Mouse (Mus musculus) limb, embryonic 14.5 days (tissue): ENCODE results near the gene Rhob. TPM values are rescaled to one million over a fixed set of nuclear protein-coding genes. Genes with fewer than 3 reads are reported as not detected.

Experiments
- ATAC-seq: fragments of 200-750 bp; cut with Nextera tagmentation; 2 replicates; pipeline ENCODE4 v1.8.0; 2017; ENCODE audit warnings: low read depth, moderate number of reproducible peaks, moderate TSS enrichment; ENCODE audit not compliant: low FRiP score
- DNase-seq: peaks from one replicate; pipeline ENCODE4 v3.0.0-alpha.2; 2015; ENCODE audit warnings: low spot score
- H3K27ac ChIP-seq: fragments of 300-500 bp; sonication (generic); replicated peaks from 2 replicates; pipeline ENCODE4 v1.5.1; 2014; ENCODE audit warnings: low read depth, mild to moderate bottlenecking, low read length, moderate library complexity, mixed read lengths
- H3K27me3 ChIP-seq: fragments of 300-500 bp; sonication (generic); 2 replicates; pipeline ENCODE4 v1.6.1; 2014; ENCODE audit warnings: low read length, mixed read lengths; ENCODE audit not compliant: control insufficient read depth, insufficient read depth
- H3K36me3 ChIP-seq: fragments of 300-500 bp; sonication (generic); 2 replicates; pipeline ENCODE4 v1.6.1; 2014; ENCODE audit warnings: mild to moderate bottlenecking, low read length, moderate library complexity, mixed read lengths; ENCODE audit not compliant: control insufficient read depth, insufficient read depth
- H3K4me1 ChIP-seq: fragments of 300-500 bp; sonication (generic); 2 replicates; pipeline ENCODE4 v1.6.1; 2014; ENCODE audit warnings: antibody characterized with exemption, low read length, mixed read lengths; ENCODE audit not compliant: control insufficient read depth, insufficient read depth
- H3K4me2 ChIP-seq: fragments of 300-500 bp; sonication (generic); replicated peaks from 2 replicates; pipeline ENCODE4 v1.6.1; 2014; ENCODE audit warnings: low read depth, mild to moderate bottlenecking, low read length, moderate library complexity; ENCODE audit not compliant: severe bottlenecking
- H3K4me3 ChIP-seq: fragments of 300-500 bp; sonication (generic); replicated peaks from 2 replicates; pipeline ENCODE4 v1.5.1; 2014; ENCODE audit warnings: low read length
- H3K9ac ChIP-seq: fragments of 300-500 bp; sonication (generic); 2 replicates; pipeline ENCODE4 v1.6.1; 2014; ENCODE audit warnings: mild to moderate bottlenecking, low read depth, low read length, moderate library complexity; ENCODE audit not compliant: severe bottlenecking
- H3K9me3 ChIP-seq: fragments of 300-500 bp; sonication (generic); 2 replicates; pipeline ENCODE4 v1.6.1; 2016; ENCODE audit warnings: low read length; ENCODE audit not compliant: control insufficient read depth
- POLR2A ChIP-seq: fragments of 200-500 bp; IDR thresholded peaks from 2 replicates; pipeline ENCODE4 v1.8.0; 2012; ENCODE audit warnings: inconsistent platforms, mild to moderate bottlenecking, moderate library complexity, borderline replicate concordance; ENCODE audit not compliant: insufficient read depth, insufficient read length; ENCODE audit errors: extremely low read depth
- WGBS: fragments of 180-500 bp; shearing (Covaris S2); extraction: QIAGEN DNeasy Blood & Tissue Kit; methylation state at CpG from one replicate; pipeline ENCODE4 v1.1.7; 2014; 5-methylcytosine and 5-hydroxymethylcytosine counted together
- polyA plus RNA-seq, 2 experiments: library from polyadenylated mRNA; depleted of rRNA in 1 of 2; stranded (reverse) in 1 of 2; unstranded in 1 of 2; fragments of >200 nt; fragmentation: Nextera tagmentation in 1 of 2; extraction: Ambion mirVana in 1 of 2; gene quantifications; 2 replicates each; pipeline versions ENCODE4 v1.2.1 to v1.2.3; 2012 to 2014

Gene Rhob
- polyA plus RNA-seq, 2 experiments = 75.7 to 177 TPM

DNA sequence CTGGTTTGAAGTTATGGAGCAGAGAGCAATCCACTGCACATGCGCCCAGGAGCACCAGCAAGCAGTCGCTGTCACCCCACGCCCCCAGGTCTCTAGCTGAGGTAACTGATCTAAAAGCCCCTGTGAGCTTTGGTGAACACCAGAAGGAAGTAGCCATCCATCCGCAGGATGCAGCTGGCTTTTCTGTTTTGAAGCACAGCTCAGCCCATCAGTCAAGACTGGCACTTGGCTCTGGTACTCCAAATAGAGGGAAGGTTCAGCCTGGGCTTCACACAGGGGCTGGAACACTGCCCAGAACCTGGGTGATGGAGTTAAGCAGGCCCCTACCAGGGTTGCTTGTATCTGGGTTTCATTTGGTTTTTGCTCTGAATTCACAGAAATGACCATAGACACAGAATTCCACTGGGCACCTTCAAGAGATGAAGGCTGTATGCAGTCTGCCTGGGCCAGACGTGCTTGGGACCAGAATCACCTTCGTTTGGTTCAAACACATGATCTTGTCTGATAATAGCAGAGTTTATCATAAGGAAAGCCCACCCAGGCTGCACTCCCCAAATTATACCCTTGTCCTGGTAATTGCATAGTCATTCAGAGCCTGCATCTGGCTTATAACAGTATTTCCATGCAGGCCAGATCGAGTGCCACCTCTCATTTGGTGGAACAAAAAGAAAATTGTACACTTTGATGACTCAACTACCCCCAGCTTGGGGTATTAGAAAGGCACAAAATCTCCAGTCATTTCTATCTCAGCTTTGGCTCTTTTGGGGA is 27.0 kb downstream of the Rhob start:
- Histone ChIP-seq H3K27ac (0 out of 2 replicates have a peak overlapping the region, but pooled peaks have one; percentile 19), H3K27me3 (no peaks in the 10 kb centered on the region), H3K4me3 (no peak overlapping the region), H3K9me3 (no peaks in the 10 kb centered on the region), H3K4me2 (no peak overlapping the region), H3K4me1 (peaks cover 3% of the 10 kb centered on the region; the same call in 1 of the 2 replicates), H3K36me3 (no peaks in the 10 kb centered on the region), H3K9ac (no peak overlapping the region)
- ATAC-seq = no peak
- no peak for TF ChIP-seq POLR2A
- peak; percentile 47 for DNase-seq
- 67% methylated on average over 7 of the region's 7 CpGs for WGBS

DNA sequence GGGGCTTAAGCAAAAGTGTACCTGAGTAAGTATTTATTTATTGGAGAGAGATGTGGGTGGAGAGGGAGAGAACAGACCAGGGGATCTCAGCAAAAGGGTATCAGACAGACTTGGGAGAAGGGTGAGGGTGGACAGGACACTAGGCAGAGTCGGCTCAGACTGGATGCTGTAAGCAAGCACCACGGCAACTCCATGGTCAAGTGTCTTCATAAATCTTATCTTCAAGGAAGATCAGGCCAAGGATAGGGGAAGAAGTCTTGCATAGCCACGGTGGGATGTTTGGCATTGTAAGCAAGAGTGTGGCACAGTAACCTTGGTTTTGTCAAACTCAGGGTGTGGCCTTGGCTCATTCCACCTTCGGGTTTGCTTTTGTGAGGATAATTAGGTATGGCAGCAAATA is 27.8 kb downstream of the Rhob start:
- Histone ChIP-seq H3K9me3 (no peaks in the 10 kb centered on the region), H3K36me3 (no peaks in the 10 kb centered on the region), H3K4me3 (no peak overlapping the region), H3K4me2 (no peak overlapping the region), H3K9ac (no peak overlapping the region), H3K4me1 (peaks cover 3% of the 10 kb centered on the region; the same call in 1 of the 2 replicates), H3K27me3 (no peaks in the 10 kb centered on the region), H3K27ac (no peak overlapping the region)
- TF ChIP-seq POLR2A = no peak
- no peak for ATAC-seq
- DNase-seq = no peak
- WGBS = 78% methylated on average over 4 of the region's 4 CpGs

DNA sequence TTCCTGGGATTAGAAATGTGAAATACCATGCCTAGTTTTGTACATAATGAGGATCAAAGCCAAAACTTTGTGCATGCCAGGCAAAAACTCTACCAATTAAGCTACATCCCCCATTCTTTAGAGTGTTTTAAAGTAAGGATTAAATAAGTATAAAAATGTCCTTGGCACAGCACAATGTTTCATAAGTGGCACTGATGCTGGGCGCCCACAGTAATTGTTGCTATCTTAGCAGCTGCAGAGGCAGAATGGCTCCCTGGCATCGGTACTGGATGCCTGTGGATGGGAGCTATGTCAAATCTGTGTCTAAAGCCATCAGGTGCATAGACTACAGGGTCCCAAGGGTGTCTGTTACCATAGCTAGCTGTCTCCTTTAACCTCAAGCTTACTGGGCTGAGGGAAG is 28.8 kb downstream of the Rhob start:
- WGBS = 80% methylated on average over 2 of the region's 2 CpGs
- Histone ChIP-seq H3K4me1 (0 out of 2 replicates have a peak, but pooled peaks cover 3% of the 10 kb centered on the region), H3K9ac (no peak overlapping the region), H3K4me3 (no peak overlapping the region), H3K27ac (no peak overlapping the region), H3K4me2 (no peak overlapping the region), H3K27me3 (no peaks in the 10 kb centered on the region), H3K9me3 (no peaks in the 10 kb centered on the region), H3K36me3 (no peaks in the 10 kb centered on the region)
- no peak for TF ChIP-seq POLR2A
- DNase-seq (no peak), ATAC-seq (no peak)

DNA sequence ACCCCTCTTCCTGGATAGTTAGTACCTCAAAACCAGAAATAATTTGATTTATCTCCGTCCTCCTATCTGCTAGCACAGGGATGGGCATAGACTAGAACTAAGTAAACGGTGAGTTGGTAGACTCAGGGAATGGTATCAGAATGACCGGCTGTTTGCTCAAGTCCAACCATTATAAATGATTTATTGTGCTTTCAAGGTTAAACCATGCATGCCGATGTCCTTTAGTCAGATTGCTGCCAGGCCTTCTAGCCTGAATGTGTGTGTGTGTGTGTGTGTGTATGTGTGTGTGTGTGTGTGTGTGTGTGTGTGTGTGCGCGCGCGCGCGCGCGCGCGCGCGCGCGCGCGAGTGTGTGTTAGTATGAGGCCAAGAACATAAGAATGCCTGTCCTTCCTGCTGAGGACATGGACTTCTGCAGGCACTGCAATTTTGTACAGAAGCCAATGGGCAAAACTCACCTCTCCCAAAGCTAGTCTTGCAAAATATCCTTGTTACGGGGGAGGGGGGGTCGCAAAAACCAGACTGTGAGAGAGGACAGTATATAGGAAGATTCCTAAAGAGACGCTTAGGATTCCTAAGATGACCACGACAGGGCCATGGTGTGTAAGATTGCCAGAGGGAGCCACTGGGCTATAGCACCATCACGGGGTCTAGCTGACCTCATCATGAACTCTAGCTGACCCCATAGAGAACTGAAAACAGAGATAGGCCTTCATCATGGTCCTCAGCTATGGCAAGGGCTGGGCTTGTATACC is 29.9 kb downstream of the Rhob start:
- Histone ChIP-seq H3K4me3 (no peak overlapping the region), H3K27ac (no peak overlapping the region), H3K4me2 (no peak overlapping the region), H3K9ac (no peak overlapping the region), H3K9me3 (no peaks in the 10 kb centered on the region), H3K27me3 (no peaks in the 10 kb centered on the region), H3K36me3 (no peaks in the 10 kb centered on the region), H3K4me1 (0 out of 2 replicates have a peak, but pooled peaks cover 3% of the 10 kb centered on the region)
- DNase-seq = no peak
- no peak for ATAC-seq
- WGBS = 91% methylated on average over 25 of the region's 25 CpGs
- no peak for TF ChIP-seq POLR2A

DNA sequence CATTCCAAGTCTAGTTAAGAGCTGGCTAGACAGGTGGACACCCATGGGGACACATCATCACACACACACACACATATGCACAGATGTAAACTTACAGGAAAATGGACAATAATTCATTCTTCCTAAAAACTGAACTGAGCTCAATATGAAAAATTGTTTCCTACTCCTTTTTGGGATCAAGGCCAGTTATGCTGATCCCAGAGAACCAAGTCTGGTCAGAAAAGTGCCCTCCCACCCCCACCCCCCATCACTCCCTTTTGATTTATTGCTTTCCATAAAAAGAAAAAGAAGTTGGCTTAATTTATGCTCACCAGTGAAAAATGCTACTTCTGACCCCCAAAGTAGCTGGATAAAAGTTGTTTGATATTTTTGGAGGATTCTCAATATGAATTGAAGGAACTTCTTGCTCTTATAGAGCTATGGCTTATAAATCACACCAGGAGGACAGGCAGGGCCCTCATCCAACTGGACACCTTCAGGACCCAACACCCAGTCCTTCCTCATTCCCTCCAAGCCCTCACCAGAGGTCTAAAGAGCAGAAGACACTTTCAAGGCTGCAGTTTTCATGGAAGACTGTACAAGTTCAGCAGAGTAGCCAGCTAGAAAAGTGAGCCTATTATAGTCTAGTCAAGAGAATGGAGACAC is 31.5 kb downstream of the Rhob start:
- no peak overlapping the region for H3K4me3 ChIP-seq
- ATAC-seq = no peak
- no peaks in the 10 kb centered on the region for H3K36me3 ChIP-seq

More for the DNA sequence above, 31.5 kb downstream of the Rhob start:
- Histone ChIP-seq H3K4me2 (no peak overlapping the region), H3K9ac (no peak overlapping the region), H3K27me3 (no peaks in the 10 kb centered on the region), H3K27ac (no peak overlapping the region), H3K4me1 (0 out of 2 replicates have a peak, but pooled peaks cover 3% of the 10 kb centered on the region), H3K9me3 (no peaks in the 10 kb centered on the region)
- DNase-seq = no peak
- TF ChIP-seq POLR2A = no peak
